Mouse (Mus musculus) heart, adult 18-20 months (tissue): ENCODE measurements at regions not wholly inside any gene's neighbourhood (a gene's known extent, or its start where the extent isn't known, plus 50 kb on each side); places are given as distances from the start of the nearest gene placed in this dataset.

ENCODE experiments used
- DNase-seq, 2 experiments: peaks; one replicate each; pipeline ENCODE4 v3.0.0; 2021 to 2022; ENCODE audit warnings: mixed read lengths in 1 of 2

DNA sequence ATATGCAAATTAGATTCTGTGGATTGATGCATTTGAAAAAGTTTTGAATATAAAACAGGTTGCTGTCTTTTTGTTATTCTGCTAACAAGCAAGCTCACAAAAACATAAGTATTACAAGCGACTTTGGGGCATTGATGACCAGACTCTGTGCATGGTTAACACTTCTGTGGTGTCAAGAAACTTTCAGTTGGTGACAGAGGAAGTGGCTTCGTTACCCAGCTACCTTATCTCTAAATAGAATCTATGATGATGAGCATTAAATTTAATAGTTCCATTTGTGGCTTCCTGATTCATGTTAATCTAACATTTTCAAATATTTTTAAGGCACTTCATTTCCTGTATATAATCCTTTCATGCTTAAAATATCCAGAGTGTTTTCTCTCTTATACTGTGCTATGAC is 100.8 kb downstream of the Tm2d1 start:
- no peak for DNase-seq

GRCm38 (mm10) chr4:98258336-98258735 is 124.8 kb downstream of the Tm2d1 start:
- DNase-seq = peak; percentile 17 to 40

DNA sequence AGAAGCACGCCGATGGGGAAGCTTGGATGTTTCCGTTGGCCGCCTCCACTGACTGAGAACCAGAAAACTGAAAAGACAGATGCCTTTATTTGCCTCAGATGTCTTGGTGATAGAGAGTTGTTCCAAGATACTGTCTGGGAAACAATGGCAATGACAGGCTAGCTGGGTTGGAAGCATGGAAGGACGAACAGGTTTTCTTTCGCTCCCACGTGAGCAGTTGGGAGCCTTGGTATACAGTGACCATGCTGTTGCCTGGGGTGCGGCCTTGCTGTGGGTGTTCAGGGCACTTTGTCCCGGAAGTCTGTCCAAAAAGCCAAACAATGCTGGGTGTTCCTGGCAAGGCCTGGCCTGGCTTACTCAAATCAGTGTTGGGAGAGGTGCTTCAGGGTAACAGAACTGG is 125.4 kb downstream of the Tm2d1 start:
- peak; percentile 74 to 89 for DNase-seq

GRCm38 (mm10) chr4:98254856-98255853 is 128.0 kb downstream of the Tm2d1 start:
- DNase-seq = peak; percentile 27 to 36

DNA sequence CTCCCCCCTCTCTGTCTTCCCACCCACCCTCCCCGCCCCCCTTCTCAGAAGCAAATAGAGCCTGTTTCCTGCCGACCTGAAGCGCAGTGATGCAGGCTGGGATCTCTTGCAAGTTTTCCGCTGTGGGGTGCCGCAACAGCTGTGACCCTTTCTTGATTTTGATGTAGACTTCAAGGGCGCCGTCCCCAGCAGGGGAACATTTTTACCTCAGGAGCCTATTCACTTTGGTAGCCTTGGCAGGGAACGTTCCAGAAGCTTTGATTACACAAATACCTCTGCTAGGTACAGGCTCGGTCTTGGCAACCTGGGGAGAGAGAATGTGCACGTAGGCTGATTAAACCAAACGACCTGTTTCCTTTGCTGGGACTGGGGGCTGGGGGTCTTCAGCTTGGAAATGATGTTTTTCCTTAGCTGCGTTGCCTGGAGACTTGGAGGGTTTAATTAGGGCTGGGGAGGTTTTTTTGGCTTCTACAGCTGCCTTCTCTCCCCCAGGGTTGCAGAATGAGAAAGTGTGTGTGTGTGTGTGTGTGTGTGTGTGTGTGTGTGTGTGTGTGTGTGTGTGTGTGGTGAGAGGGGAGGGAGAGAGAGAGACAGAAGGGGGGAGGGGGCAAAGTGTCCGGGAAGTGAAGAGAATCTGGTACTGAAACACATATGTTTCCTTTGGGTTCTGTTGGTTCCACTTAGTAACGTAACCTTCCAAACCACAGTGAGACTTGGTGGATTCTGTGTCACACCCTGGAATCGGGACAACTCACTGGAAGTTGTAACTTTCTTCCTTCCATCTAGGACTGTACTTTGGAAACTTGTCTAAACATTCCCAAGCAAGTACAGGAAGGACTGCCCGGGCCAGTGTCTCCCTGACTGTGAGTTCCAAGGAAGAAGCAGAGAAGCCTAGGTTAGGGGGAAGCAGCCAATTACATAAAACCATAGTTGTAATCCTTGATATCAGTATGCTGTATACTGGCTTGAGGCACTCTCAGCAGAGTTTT is 138.9 kb downstream of the Tm2d1 start:
- peak; percentile 50 to 57 for DNase-seq

DNA sequence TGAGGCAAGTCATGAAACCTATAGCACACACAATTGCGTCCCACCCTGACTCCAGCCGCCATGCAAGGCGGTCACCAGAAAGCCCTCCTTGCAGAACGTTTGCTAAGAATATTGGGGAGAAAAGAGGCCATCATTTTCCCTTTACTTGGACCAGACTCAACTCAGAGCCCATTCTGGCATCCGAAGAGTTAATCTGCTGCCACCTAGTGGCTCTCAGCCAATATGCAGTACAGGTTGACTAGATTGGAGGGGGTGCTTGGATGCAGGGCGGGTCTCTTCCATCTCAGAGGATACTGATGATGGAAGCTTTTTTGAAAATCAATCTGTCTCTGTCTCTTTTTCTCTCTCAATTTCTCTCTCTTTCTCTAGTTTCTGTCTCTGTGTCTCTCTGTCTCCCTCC is 139.6 kb downstream of the Tm2d1 start:
- peak; percentile 22 to 42 for DNase-seq

- DNase-seq = no peak
Measured at GRCm38 (mm10) chr4:98241921-98242320, 141.2 kb downstream of the Tm2d1 start.

DNA sequence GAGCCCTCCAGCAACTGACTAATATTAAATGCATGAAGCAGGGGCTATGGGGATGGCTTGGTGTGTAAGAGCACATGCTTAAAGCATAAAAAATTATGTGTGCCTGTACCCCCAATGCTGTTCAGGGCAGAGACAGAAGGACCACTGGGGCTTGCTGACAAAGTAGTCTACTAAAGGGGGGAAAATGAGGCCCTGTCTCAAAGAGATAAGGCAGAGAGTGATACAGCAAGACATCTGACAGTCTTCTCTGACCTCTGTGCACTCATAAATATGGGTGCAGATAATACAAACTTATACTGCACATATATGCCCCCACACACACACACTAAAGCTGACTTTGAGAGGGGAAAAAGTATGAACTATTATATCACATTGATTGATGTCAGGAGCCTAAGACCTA is 142.8 kb downstream of the Tm2d1 start:
- DNase-seq = no peak

DNA sequence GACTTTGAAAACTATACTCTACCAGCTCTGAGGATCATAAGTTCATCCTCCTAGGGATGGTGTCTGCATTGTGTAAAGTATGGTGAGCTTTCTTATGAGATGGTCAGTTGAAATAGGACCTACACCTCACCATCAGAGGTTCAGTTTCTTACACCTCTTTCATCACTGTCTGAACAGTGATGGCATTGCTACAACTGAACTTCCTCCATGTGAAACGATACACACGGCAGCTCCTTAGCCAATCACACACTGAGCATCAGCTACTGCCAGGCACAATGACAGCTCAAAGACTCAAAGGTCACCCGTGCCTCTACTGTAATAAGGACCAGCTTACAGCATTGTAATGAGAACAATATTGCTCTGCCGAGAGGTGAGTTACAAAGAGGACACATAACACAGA is 145.0 kb downstream of the Tm2d1 start:
- DNase-seq = no peak

- no peak for DNase-seq
Measured at GRCm38 (mm10) chr4:98237475-98237874, 145.6 kb downstream of the Tm2d1 start.

- DNase-seq = peak in 1 of 2 experiments; percentile 31
Measured at GRCm38 (mm10) chr4:98236006-98236783, 146.9 kb downstream of the Tm2d1 start.

DNA sequence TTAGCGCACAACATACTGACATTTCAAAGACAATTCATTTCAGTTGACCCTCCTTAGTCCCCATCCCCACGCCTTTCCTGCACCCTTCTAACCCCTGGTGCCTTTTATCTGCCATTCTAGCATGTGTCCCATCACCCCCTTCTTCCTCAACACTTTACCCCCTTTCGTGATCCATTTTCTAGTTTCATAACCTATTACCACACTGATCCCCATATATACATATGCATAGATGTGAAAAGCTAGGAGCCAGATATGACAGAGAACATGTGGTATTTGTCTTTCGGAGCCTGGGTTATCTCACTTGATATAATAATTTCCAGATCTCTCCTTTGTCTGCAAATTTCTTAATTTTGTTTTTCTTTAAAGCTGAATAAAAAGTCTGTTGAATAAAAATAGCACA is 154.9 kb downstream of the Tm2d1 start:
- DNase-seq = no peak

GRCm38 (mm10) chr4:98224366-98224765 is 158.7 kb downstream of the Tm2d1 start:
- DNase-seq = no peak

- no peak for DNase-seq
Measured at GRCm38 (mm10) chr4:98223429-98223828, 159.7 kb downstream of the Tm2d1 start.

DNA sequence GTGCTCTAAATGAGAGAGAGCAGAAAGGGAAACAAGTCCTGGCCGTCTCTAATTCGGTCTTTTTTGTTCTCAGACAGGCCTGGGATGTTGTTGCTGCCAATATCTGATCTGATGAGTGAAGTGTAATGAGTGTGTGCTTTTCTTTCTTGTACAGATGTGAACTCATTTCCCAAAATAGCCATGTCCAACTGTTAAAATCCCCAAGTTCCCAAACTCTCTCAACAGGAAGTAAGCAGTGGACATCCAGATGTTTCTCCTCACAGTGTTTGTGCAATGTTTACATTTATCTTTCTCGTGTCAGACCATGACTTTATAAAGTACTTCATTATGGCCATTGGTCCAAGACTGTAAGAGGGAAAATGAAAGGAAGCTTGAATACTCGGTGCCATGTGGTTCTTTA is 161.5 kb downstream of the Tm2d1 start:
- DNase-seq = peak; percentile 36 to 64

DNA sequence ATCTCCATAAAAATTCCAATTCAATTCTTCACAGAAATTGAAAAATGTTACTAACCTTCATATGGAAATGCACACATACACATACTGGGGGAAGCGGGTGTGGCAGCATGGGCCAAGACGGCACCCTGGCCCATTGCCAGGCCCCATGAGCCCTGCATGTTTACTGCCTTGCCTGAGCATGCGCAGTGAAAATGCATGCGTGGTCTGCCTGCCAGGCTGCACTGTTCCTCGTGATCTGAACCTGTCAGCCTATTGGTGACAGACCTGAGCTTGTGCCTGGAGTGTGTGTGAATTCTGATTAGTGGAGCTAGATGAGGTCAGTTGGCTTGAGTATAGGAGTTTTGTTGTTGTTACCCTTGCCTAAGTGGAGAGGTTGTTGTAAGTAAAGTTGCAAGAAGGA is 167.9 kb downstream of the Tm2d1 start:
- no peak for DNase-seq

DNA sequence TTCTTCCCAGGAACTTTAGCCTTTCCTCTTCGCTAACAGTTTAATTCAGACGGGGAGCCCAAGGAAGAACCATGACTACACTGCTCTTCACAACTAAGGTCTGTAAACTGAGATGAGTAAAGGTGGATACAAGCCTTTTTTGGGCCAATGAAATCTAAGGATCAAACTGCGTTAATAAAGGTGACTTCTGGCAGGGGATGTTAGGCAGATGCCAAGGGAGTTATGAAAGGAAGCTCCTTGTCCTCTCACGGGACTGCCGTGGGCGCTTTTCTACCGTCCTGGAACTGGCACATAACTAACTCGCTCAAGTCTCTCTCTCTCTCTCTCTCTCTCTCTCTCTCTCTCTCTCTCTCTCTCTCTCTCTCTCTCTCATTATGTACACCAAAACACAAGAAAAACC is 175.7 kb downstream of the Tm2d1 start:
- no peak for DNase-seq

DNA sequence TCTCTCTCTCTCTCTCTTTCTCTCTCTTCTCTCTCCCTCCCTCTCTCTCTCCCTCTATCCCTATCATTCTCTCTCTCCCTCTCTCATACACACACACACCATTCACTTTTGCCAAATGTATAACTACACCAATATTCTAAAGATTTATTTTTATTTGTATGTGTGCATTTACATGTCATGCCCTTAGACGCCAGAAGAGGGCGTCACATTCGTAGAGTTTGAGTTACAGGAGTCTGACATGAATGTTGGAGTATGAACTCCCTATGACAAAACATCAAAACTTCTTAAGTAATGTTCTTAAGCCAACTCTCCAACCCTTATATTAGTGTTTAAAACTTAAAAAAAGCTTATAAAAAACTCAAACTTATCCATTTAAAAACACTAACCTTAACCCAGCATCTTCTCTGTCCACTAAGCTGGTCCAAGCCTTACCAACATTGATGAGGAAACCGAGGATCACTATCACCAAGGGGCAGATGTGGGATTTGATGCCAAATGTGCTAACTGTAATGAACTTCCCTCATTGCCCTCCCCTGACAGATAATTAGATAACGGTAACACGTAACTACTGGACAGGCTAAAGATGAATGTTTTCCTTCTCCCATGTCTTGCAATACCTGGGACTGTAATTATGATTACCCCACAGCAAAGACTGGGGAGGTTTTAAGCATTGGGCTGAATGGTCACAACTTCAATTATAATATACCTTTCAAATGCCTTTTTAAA is 176.7 kb downstream of the Tm2d1 start:
- DNase-seq = no peak

GRCm38 (mm10) chr4:98203129-98203528 is 180.0 kb downstream of the Tm2d1 start:
- no peak for DNase-seq

DNA sequence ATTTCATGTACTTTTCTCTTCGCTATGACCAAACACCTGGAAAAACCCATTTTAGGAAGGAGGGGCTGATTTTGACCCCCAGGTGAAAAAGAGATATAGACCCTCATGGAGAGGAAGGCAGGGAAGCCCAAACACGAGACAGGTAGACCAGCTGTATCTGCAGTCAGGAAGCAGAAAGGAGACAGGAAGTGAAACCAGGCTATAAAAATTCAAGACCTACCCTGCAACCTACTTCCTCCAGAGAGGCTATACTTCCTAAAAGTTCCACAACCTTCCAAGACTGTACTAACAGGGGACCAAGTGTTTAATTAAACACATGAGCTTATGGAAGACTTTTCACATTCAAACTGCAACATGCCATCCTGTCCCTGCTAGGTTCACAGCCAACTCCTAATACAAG is 180.9 kb downstream of the Tm2d1 start:
- no peak for DNase-seq

GRCm38 (mm10) chr4:98201102-98201501 is 182.0 kb downstream of the Tm2d1 start:
- peak; percentile 89 to 92 for DNase-seq
